Mouse (Mus musculus) lung, embryonic 14.5 days (tissue): Measurements from ENCODE around the gene 9930104L06Rik. TPM values are rescaled to one million over a fixed set of nuclear protein-coding genes. Genes with fewer than 3 reads are reported as not detected.

ENCODE experiments used
- ATAC-seq: fragments of 200-750 bp; cut with Nextera tagmentation; 2 replicates; pipeline ENCODE4 v1.8.0; 2017; ENCODE audit warnings: mild to moderate bottlenecking, moderate TSS enrichment, moderate library complexity; ENCODE audit not compliant: insufficient read depth
- DNase-seq: peaks from one replicate; pipeline ENCODE4 v3.0.0-alpha.2; 2015
- H3K27ac ChIP-seq: fragments of 300-500 bp; sonication (generic); 2 replicates; pipeline ENCODE4 v1.5.1; 2014; ENCODE audit warnings: low read depth, mild to moderate bottlenecking, moderate library complexity
- H3K27me3 ChIP-seq: fragments of 300-500 bp; sonication (generic); 2 replicates; pipeline ENCODE4 v1.6.1; 2014; ENCODE audit warnings: low read length, control low read depth; ENCODE audit not compliant: insufficient read depth
- H3K36me3 ChIP-seq: fragments of 300-500 bp; sonication (generic); 2 replicates; pipeline ENCODE4 v1.6.1; 2014; ENCODE audit warnings: control low read depth; ENCODE audit not compliant: insufficient read depth
- H3K4me1 ChIP-seq: fragments of 300-500 bp; sonication (generic); 2 replicates; pipeline ENCODE4 v1.6.1; 2014; ENCODE audit warnings: antibody characterized with exemption, control low read depth; ENCODE audit not compliant: insufficient read depth
- H3K4me2 ChIP-seq: fragments of 300-500 bp; sonication (generic); 2 replicates; pipeline ENCODE4 v1.6.1; 2014; ENCODE audit warnings: mild to moderate bottlenecking
- H3K4me3 ChIP-seq: fragments of 300-500 bp; sonication (generic); 2 replicates; pipeline ENCODE4 v1.5.1; 2014; ENCODE audit warnings: low read depth, low read length
- H3K9ac ChIP-seq: fragments of 300-500 bp; sonication (generic); 2 replicates; pipeline ENCODE4 v1.6.1; 2014
- H3K9me3 ChIP-seq: fragments of 300-500 bp; sonication (generic); 2 replicates; pipeline ENCODE4 v1.6.1; 2016; ENCODE audit warnings: low read depth, low read length, control low read depth
- CTCF ChIP-seq: IDR thresholded peaks from 2 replicates; pipeline ENCODE4 v1.5.1; 2016; ENCODE audit warnings: antibody characterized with exemption, low read depth
- WGBS: fragments of 180-500 bp; shearing (Covaris S2); extraction: QIAGEN DNeasy Blood & Tissue Kit; methylation state at CpG from one replicate; pipeline ENCODE4 v1.1.7; 2014; 5-methylcytosine and 5-hydroxymethylcytosine counted together
- polyA plus RNA-seq: library from polyadenylated mRNA; unstranded; fragments of >200 nt; fragmentation: Nextera tagmentation; extraction: Ambion mirVana; gene quantifications from 2 replicates; pipeline ENCODE4 v1.2.1, GENCODE M21; 2014

9930104L06Rik gene
- polyA plus RNA-seq, 1 experiment from 2014 or later, result 3.9 TPM

GRCm38 (mm10) chr4:124959062-124959461, 22.2 kb downstream of the 9930104L06Rik start:
- no peak overlapping the region for H3K4me3 ChIP-seq
- WGBS, result 38% methylated on average over 11 of the region's 11 CpGs
- no peak for TF ChIP-seq CTCF
- H3K27me3 ChIP-seq, result no peaks in the 10 kb centered on the region
- no peak overlapping the region for H3K4me2 ChIP-seq
- no peaks in the 10 kb centered on the region for H3K9me3 ChIP-seq
- H3K36me3 ChIP-seq, result no peaks in the 10 kb centered on the region
- DNase-seq (peak; percentile 72), ATAC-seq (peak; percentile 70)
- H3K4me1 ChIP-seq, result no peaks in the 10 kb centered on the region
- no peak overlapping the region for H3K9ac ChIP-seq
- H3K27ac ChIP-seq, result no peak overlapping the region; the same call in 1 of the 2 replicates

GRCm38 (mm10) chr4:124960940-124961339, 24.1 kb downstream of the 9930104L06Rik start:
- ATAC-seq, result no peak
- Histone ChIP-seq H3K27me3 (no peaks in the 10 kb centered on the region), H3K4me1 (no peaks in the 10 kb centered on the region), H3K27ac (no peak overlapping the region), H3K9ac (no peak overlapping the region), H3K9me3 (no peaks in the 10 kb centered on the region), H3K4me3 (no peak overlapping the region), H3K4me2 (no peak overlapping the region), H3K36me3 (no peaks in the 10 kb centered on the region)
- DNase-seq, result no peak
- WGBS, result 84% methylated on average over 11 of the region's 11 CpGs
- TF ChIP-seq CTCF, result no peak

- no peak for TF ChIP-seq CTCF
- Histone ChIP-seq H3K4me2 (no peak overlapping the region), H3K4me1 (no peaks in the 10 kb centered on the region), H3K4me3 (no peak overlapping the region), H3K27ac (no peak overlapping the region), H3K9ac (no peak overlapping the region), H3K9me3 (no peaks in the 10 kb centered on the region), H3K27me3 (no peaks in the 10 kb centered on the region), H3K36me3 (no peaks in the 10 kb centered on the region)
- ATAC-seq (no peak), DNase-seq (no peak)
- WGBS, result 22% methylated on average over 11 of the region's 11 CpGs
These were observed 25.7 kb downstream of the 9930104L06Rik start for GRCm38 (mm10) chr4:124962576-124962975.

GRCm38 (mm10) chr4:124964912-124965599, 28.2 kb downstream of the 9930104L06Rik start:
- Histone ChIP-seq H3K9ac (no peak overlapping the region), H3K4me2 (no peak overlapping the region)
- DNase-seq, result no peak

GRCm38 (mm10) chr4:124968711-124969110, 31.9 kb downstream of the 9930104L06Rik start:
- no peaks in the 10 kb centered on the region for H3K36me3 ChIP-seq
- H3K27me3 ChIP-seq, result no peaks in the 10 kb centered on the region
- H3K4me3 ChIP-seq, result no peak overlapping the region
- no peak overlapping the region for H3K9ac ChIP-seq
- DNase-seq (no peak), ATAC-seq (no peak)
- 52% methylated on average over 6 of the region's 6 CpGs for WGBS
- H3K27ac ChIP-seq, result no peak overlapping the region
- no peak overlapping the region for H3K4me2 ChIP-seq
- H3K4me1 ChIP-seq, result no peaks in the 10 kb centered on the region
- no peaks in the 10 kb centered on the region for H3K9me3 ChIP-seq
- no peak for TF ChIP-seq CTCF

More at GRCm38 (mm10) chr4:124964912-124965599, 28.2 kb downstream of the 9930104L06Rik start:
- Histone ChIP-seq H3K27me3 (no peaks in the 10 kb centered on the region), H3K4me1 (no peaks in the 10 kb centered on the region), H3K36me3 (no peaks in the 10 kb centered on the region), H3K27ac (no peak overlapping the region), H3K9me3 (no peaks in the 10 kb centered on the region), H3K4me3 (no peak overlapping the region)
- no peak for ATAC-seq
- whole genome bisulfite sequencing, result 10% methylated on average over 8 of the region's 8 CpGs
- TF ChIP-seq CTCF, result no peak

- no peak for ATAC-seq
These were observed 32.5 kb downstream of the 9930104L06Rik start for GRCm38 (mm10) chr4:124969219-124969848.

GRCm38 (mm10) chr4:124970194-124970593, 33.3 kb downstream of the 9930104L06Rik start:
- no peak for TF ChIP-seq CTCF
- no peak overlapping the region for H3K9ac ChIP-seq
- no peaks in the 10 kb centered on the region for H3K9me3 ChIP-seq
- H3K4me1 ChIP-seq, result no peaks in the 10 kb centered on the region
- DNase-seq (no peak), ATAC-seq (no peak)
- WGBS, result 59% methylated on average over 11 of the region's 11 CpGs
- no peaks in the 10 kb centered on the region for H3K36me3 ChIP-seq
- no peaks in the 10 kb centered on the region for H3K27me3 ChIP-seq
- no peak overlapping the region for H3K27ac ChIP-seq
- H3K4me3 ChIP-seq, result no peak overlapping the region
- H3K4me2 ChIP-seq, result no peak overlapping the region

More at GRCm38 (mm10) chr4:124969219-124969848, 32.5 kb downstream of the 9930104L06Rik start:
- H3K4me3 ChIP-seq, result no peak overlapping the region
- no peak for DNase-seq
- no peak for TF ChIP-seq CTCF
- no peak overlapping the region for H3K4me2 ChIP-seq
- no peaks in the 10 kb centered on the region for H3K27me3 ChIP-seq
- H3K4me1 ChIP-seq, result no peaks in the 10 kb centered on the region
- H3K9ac ChIP-seq, result no peak overlapping the region
- 83% methylated on average over 7 of the region's 7 CpGs for WGBS
- H3K36me3 ChIP-seq, result no peaks in the 10 kb centered on the region
- H3K27ac ChIP-seq, result no peak overlapping the region
- no peaks in the 10 kb centered on the region for H3K9me3 ChIP-seq
